Mouse (Mus musculus): ENCODE data around the gene Arid1b. TPM values are rescaled to one million over a fixed set of nuclear protein-coding genes. Genes with fewer than 3 reads are reported as not detected.

Arid1b gene
- total and polyA plus RNA-seq, 2 experiments: 9.7 to 11.7 TPM

GRCm38 (mm10) chr17:5217852-5218845, 224.0 kb downstream of the Arid1b start:
- TF ChIP-seq CTCF (IDR thresholded peaks at IDR 0.05; ENCODE audit: low read depth, low read length) (peak; percentile 8; the same call in 1 of the 2 replicates), POLR2A (IDR thresholded peaks at IDR 0.05; ENCODE audit: extremely low read depth, insufficient read depth, low read length) (no peak)
- no peak for DNase-seq (ENCODE audit: extremely low read depth, low read depth, low spot score)
- no peaks in the 10 kb centered on the region for H3K27me3 ChIP-seq (ENCODE audit: control insufficient read depth, insufficient read depth, low read length)
- peaks cover 9% of the 10 kb centered on the region; the same call in 1 of the 2 replicates for H3K79me2 ChIP-seq (ENCODE audit: control insufficient read depth, insufficient read depth, low read length)
- no peak overlapping the region for H3K9ac ChIP-seq (ENCODE audit: low read depth, low read length)
- 83% methylated on average over 9 of the region's 9 CpGs for WGBS
- H3K4me1 ChIP-seq (ENCODE audit: control insufficient read depth, insufficient read depth, low read length): peaks cover 35% of the 10 kb centered on the region
- no peak overlapping the region for H3K27ac ChIP-seq (replicated peaks; ENCODE audit: insufficient read depth, low read depth, low read length)
- H3K36me3 ChIP-seq (ENCODE audit: control insufficient read depth, insufficient read depth, low read length): no peaks in the 10 kb centered on the region
- H3K4me3 ChIP-seq (ENCODE audit: insufficient read depth, low read depth, low read length): no peak overlapping the region

- Histone ChIP-seq H3K27me3 (ENCODE audit: control insufficient read depth, insufficient read depth, low read length) (no peaks in the 10 kb centered on the region), H3K4me1 (ENCODE audit: control insufficient read depth, insufficient read depth, low read length) (peaks cover 35% of the 10 kb centered on the region), H3K4me3 (ENCODE audit: insufficient read depth, low read depth, low read length) (no peak overlapping the region), H3K79me2 (ENCODE audit: control insufficient read depth, insufficient read depth, low read length) (peaks cover 9% of the 10 kb centered on the region; the same call in 1 of the 2 replicates), H3K9ac (ENCODE audit: low read depth, low read length) (no peak overlapping the region), H3K36me3 (ENCODE audit: control insufficient read depth, insufficient read depth, low read length) (no peaks in the 10 kb centered on the region), H3K27ac (replicated peaks; ENCODE audit: insufficient read depth, low read depth, low read length) (no peak overlapping the region)
- TF ChIP-seq CTCF (IDR thresholded peaks at IDR 0.05; ENCODE audit: low read depth, low read length): no peak
- no peak for TF ChIP-seq POLR2A (IDR thresholded peaks at IDR 0.05; ENCODE audit: extremely low read depth, insufficient read depth, low read length)
- WGBS: 86% methylated on average over 6 of the region's 6 CpGs
- DNase-seq (ENCODE audit: extremely low read depth, low read depth, low spot score): no peak
Observed at GRCm38 (mm10) chr17:5218955-5219557, 224.9 kb downstream of the Arid1b start.

DNA sequence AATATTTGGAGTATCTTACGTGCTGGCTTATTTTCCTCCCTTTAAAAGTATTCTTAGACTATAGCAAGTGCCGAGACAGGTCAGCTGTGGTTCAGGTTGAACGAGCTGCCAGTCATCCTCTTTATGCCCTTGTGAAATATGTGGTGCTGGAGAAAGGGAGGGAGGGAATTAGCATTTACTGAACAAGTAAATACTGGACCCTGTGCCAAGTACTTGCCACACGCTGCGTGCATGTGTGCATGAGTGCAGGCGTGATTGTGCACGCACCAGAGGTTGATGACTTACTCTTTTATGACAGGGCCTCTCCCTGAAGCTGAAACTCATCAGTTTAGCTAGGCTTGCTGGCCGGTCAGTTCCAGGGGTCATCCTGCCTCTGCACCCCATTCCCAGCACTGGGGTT, 226.9 kb downstream of the Arid1b start:
- H3K4me1 ChIP-seq (ENCODE audit: control insufficient read depth, insufficient read depth, low read length): peaks cover 27% of the 10 kb centered on the region
- H3K27ac ChIP-seq (replicated peaks; ENCODE audit: insufficient read depth, low read depth, low read length): no peak overlapping the region; the same call in 1 of the 2 replicates
- no peaks in the 10 kb centered on the region for H3K27me3 ChIP-seq (ENCODE audit: control insufficient read depth, insufficient read depth, low read length)
- TF ChIP-seq POLR2A (IDR thresholded peaks at IDR 0.05; ENCODE audit: extremely low read depth, insufficient read depth, low read length) (no peak), CTCF (IDR thresholded peaks at IDR 0.05; ENCODE audit: low read depth, low read length) (no peak)
- DNase-seq (ENCODE audit: extremely low read depth, low read depth, low spot score): peak; percentile 75
- WGBS: 27% methylated on average over 8 of the region's 8 CpGs
- no peak overlapping the region for H3K9ac ChIP-seq (ENCODE audit: low read depth, low read length)
- no peaks in the 10 kb centered on the region for H3K36me3 ChIP-seq (ENCODE audit: control insufficient read depth, insufficient read depth, low read length)
- no peak overlapping the region for H3K4me3 ChIP-seq (ENCODE audit: insufficient read depth, low read depth, low read length)
- H3K79me2 ChIP-seq (ENCODE audit: control insufficient read depth, insufficient read depth, low read length): peaks cover 26% of the 10 kb centered on the region; the same call in 1 of the 2 replicates

- Histone ChIP-seq H3K4me3 (ENCODE audit: insufficient read depth, low read depth, low read length) (no peak overlapping the region), H3K27ac (replicated peaks; ENCODE audit: insufficient read depth, low read depth, low read length) (no peak overlapping the region), H3K36me3 (ENCODE audit: control insufficient read depth, insufficient read depth, low read length) (no peaks in the 10 kb centered on the region), H3K4me1 (ENCODE audit: control insufficient read depth, insufficient read depth, low read length) (peaks cover 27% of the 10 kb centered on the region), H3K27me3 (ENCODE audit: control insufficient read depth, insufficient read depth, low read length) (no peaks in the 10 kb centered on the region), H3K9ac (ENCODE audit: low read depth, low read length) (no peak overlapping the region), H3K79me2 (ENCODE audit: control insufficient read depth, insufficient read depth, low read length) (peaks cover 27% of the 10 kb centered on the region; the same call in 1 of the 2 replicates)
- no peak for TF ChIP-seq CTCF (IDR thresholded peaks at IDR 0.05; ENCODE audit: low read depth, low read length)
- no peak for TF ChIP-seq POLR2A (IDR thresholded peaks at IDR 0.05; ENCODE audit: extremely low read depth, insufficient read depth, low read length)
- peak; percentile 31 for DNase-seq (ENCODE audit: extremely low read depth, low read depth, low spot score)
- WGBS: 46% methylated on average over 4 of the region's 4 CpGs
Observed at GRCm38 (mm10) chr17:5221558-5221957, 227.4 kb downstream of the Arid1b start.

GRCm38 (mm10) chr17:5222827-5223226, 228.7 kb downstream of the Arid1b start:
- peaks cover 22% of the 10 kb centered on the region for H3K4me1 ChIP-seq (ENCODE audit: control insufficient read depth, insufficient read depth, low read length)
- peaks cover 27% of the 10 kb centered on the region; the same call in 1 of the 2 replicates for H3K79me2 ChIP-seq (ENCODE audit: control insufficient read depth, insufficient read depth, low read length)
- H3K4me3 ChIP-seq (ENCODE audit: insufficient read depth, low read depth, low read length): no peak overlapping the region
- TF ChIP-seq CTCF (IDR thresholded peaks at IDR 0.05; ENCODE audit: low read depth, low read length): no peak
- TF ChIP-seq POLR2A (IDR thresholded peaks at IDR 0.05; ENCODE audit: extremely low read depth, insufficient read depth, low read length): no peak
- no peaks in the 10 kb centered on the region for H3K36me3 ChIP-seq (ENCODE audit: control insufficient read depth, insufficient read depth, low read length)
- WGBS: 43% methylated on average over 2 of the region's 2 CpGs
- H3K9ac ChIP-seq (ENCODE audit: low read depth, low read length): no peak overlapping the region
- no peaks in the 10 kb centered on the region for H3K27me3 ChIP-seq (ENCODE audit: control insufficient read depth, insufficient read depth, low read length)
- no peak overlapping the region for H3K27ac ChIP-seq (replicated peaks; ENCODE audit: insufficient read depth, low read depth, low read length)
- peak; percentile 38 for DNase-seq (ENCODE audit: extremely low read depth, low read depth, low spot score)
